12 mouse cellular contexts compared by ENCODE assay signal in genomic region chr7:142398052-142398451, GRCm38 (mm10). TPM values are rescaled to one million over a fixed set of nuclear protein-coding genes. Genes with fewer than 3 reads are reported as not detected.
DNase-seq lines count a peak whose midpoint lies in the region; ATAC-seq lines count a peak whose summit lies in the region.
"Had no signal": no experiment of that assay in that cellular context is flagged by ENCODE, and none has a peak within 500 bp of the region (broad histone marks: within the 10 kb centered on the region; RNA-seq: fewer than 3 reads in every experiment).

No protein-coding gene starts in this region.

- H3K36me3 ChIP-seq in heart, embryonic 15.5 days, result no peaks in the 10 kb centered on the region
- H3K36me3 ChIP-seq in heart, embryonic 11.5 days (ENCODE audit: control insufficient read depth, insufficient read depth, low read length), result no peaks in the 10 kb centered on the region
- H3K36me3 ChIP-seq in kidney, embryonic 15.5 days, result no peaks in the 10 kb centered on the region
- no peaks in the 10 kb centered on the region for H3K36me3 ChIP-seq in megakaryocyte, embryonic 14.5 days (replicated peaks; ENCODE audit: low read length)
- H3K36me3 ChIP-seq in forebrain, embryonic 15.5 days, result no peaks in the 10 kb centered on the region
- no peaks in the 10 kb centered on the region for H3K36me3 ChIP-seq in midbrain, embryonic 13.5 days
- H3K36me3 ChIP-seq: embryonic facial prominence, embryonic 12.5 days; lung, embryonic 15.5 days had no signal

- no peak for DNase-seq in spleen, adult 12 weeks (ENCODE audit: low spot score)
- DNase-seq: adrenal gland, postnatal 14 days had no signal

- no peaks in the 10 kb centered on the region for H3K27me3 ChIP-seq in heart, embryonic 15.5 days
- no peaks in the 10 kb centered on the region for H3K27me3 ChIP-seq in heart, embryonic 11.5 days (ENCODE audit: control insufficient read depth, insufficient read depth, low read length)
- H3K27me3 ChIP-seq in kidney, embryonic 15.5 days, result no peaks in the 10 kb centered on the region
- H3K27me3 ChIP-seq in megakaryocyte, embryonic 14.5 days (replicated peaks), result no peaks in the 10 kb centered on the region
- H3K27me3 ChIP-seq in forebrain, embryonic 15.5 days, result no peaks in the 10 kb centered on the region
- H3K27me3 ChIP-seq in midbrain, embryonic 13.5 days, result 0 out of 2 replicates have a peak, but pooled peaks cover 4% of the 10 kb centered on the region
- H3K27me3 ChIP-seq: embryonic facial prominence, embryonic 12.5 days; lung, embryonic 15.5 days had no signal

- 0 out of 2 replicates have a peak, but pooled peaks cover 3% of the 10 kb centered on the region for H3K4me1 ChIP-seq in heart, embryonic 15.5 days (replicated peaks)
- H3K4me1 ChIP-seq in heart, embryonic 11.5 days (ENCODE audit: control insufficient read depth, insufficient read depth, low read length), result peaks cover 7% of the 10 kb centered on the region
- H3K4me1 ChIP-seq in brown adipose tissue, adult 24 weeks (ENCODE audit: control insufficient read depth, insufficient read depth, insufficient read length, low read length), result peaks cover 56% of the 10 kb centered on the region
- H3K4me1 ChIP-seq in kidney, embryonic 15.5 days, result peaks cover 44% of the 10 kb centered on the region
- peaks cover 96% of the 10 kb centered on the region for H3K4me1 ChIP-seq in megakaryocyte, embryonic 14.5 days
- no peaks in the 10 kb centered on the region for H3K4me1 ChIP-seq in forebrain, embryonic 15.5 days
- peaks cover 12% of the 10 kb centered on the region for H3K4me1 ChIP-seq in midbrain, embryonic 13.5 days (replicated peaks)
- H3K4me1 ChIP-seq: lung, embryonic 15.5 days had no signal

- no peak overlapping the region for H3K9ac ChIP-seq in heart, embryonic 15.5 days
- H3K9ac ChIP-seq in heart, embryonic 11.5 days (ENCODE audit: low read depth, low read length), result no peak overlapping the region
- H3K9ac ChIP-seq in kidney, embryonic 15.5 days, result no peak overlapping the region
- H3K9ac ChIP-seq in forebrain, embryonic 15.5 days (replicated peaks), result no peak overlapping the region
- H3K9ac ChIP-seq in midbrain, embryonic 13.5 days (replicated peaks), result no peak overlapping the region
- H3K9ac ChIP-seq: embryonic facial prominence, embryonic 12.5 days; lung, embryonic 15.5 days had no signal

- WGBS in heart, embryonic 15.5 days, result 38% methylated on average over 2 of the region's 2 CpGs
- WGBS in heart, embryonic 11.5 days (ENCODE audit: insufficient replicate concordance), result 51% methylated on average over 2 of the region's 2 CpGs
- WGBS in kidney, embryonic 15.5 days, result 64% methylated on average over 2 of the region's 2 CpGs
- WGBS in forebrain, embryonic 15.5 days, result 61% methylated on average over 2 of the region's 2 CpGs
- WGBS in midbrain, embryonic 13.5 days, result 77% methylated on average over 2 of the region's 2 CpGs

- H3K9me3 ChIP-seq in heart, embryonic 15.5 days (replicated peaks), result no peaks in the 10 kb centered on the region
- H3K9me3 ChIP-seq in heart, embryonic 11.5 days (replicated peaks; ENCODE audit: control insufficient read depth, low read length), result no peaks in the 10 kb centered on the region
- H3K9me3 ChIP-seq in kidney, embryonic 15.5 days (replicated peaks), result no peaks in the 10 kb centered on the region
- no peaks in the 10 kb centered on the region for H3K9me3 ChIP-seq in megakaryocyte, embryonic 14.5 days
- no peaks in the 10 kb centered on the region for H3K9me3 ChIP-seq in forebrain, embryonic 15.5 days
- H3K9me3 ChIP-seq in midbrain, embryonic 13.5 days, result no peaks in the 10 kb centered on the region
- H3K9me3 ChIP-seq: embryonic facial prominence, embryonic 12.5 days; lung, embryonic 15.5 days had no signal

- peak; percentile 28; the same call in 1 of the 2 replicates for ATAC-seq in heart, embryonic 15.5 days (replicated peaks; ENCODE audit: insufficient number of reproducible peaks, insufficient read depth, low FRiP score, low read depth)
- ATAC-seq in heart, embryonic 11.5 days (replicated peaks; ENCODE audit: insufficient number of reproducible peaks, low FRiP score, low TSS enrichment), result no peak
- 0 out of 2 replicates have a peak, but pooled peaks have one; percentile 20 for ATAC-seq in kidney, embryonic 15.5 days (replicated peaks; ENCODE audit: low FRiP score)
- ATAC-seq in forebrain, embryonic 15.5 days (replicated peaks), result no peak
- ATAC-seq in midbrain, embryonic 13.5 days, result no peak

- H3K4me3 ChIP-seq in heart, embryonic 15.5 days, result no peak overlapping the region
- H3K4me3 ChIP-seq in heart, embryonic 11.5 days (ENCODE audit: low read depth, low read length), result no peak overlapping the region
- H3K4me3 ChIP-seq in brown adipose tissue, adult 24 weeks (ENCODE audit: insufficient read depth, low read depth, low read length), result no peak overlapping the region
- H3K4me3 ChIP-seq in kidney, embryonic 15.5 days (replicated peaks), result no peak overlapping the region
- peak overlapping the region; percentile 66 for H3K4me3 ChIP-seq in megakaryocyte, embryonic 14.5 days (replicated peaks)
- H3K4me3 ChIP-seq in forebrain, embryonic 15.5 days, result no peak overlapping the region
- no peak overlapping the region for H3K4me3 ChIP-seq in midbrain, embryonic 13.5 days (replicated peaks)
- H3K4me3 ChIP-seq: embryonic facial prominence, embryonic 12.5 days; lung, embryonic 15.5 days had no signal

- H3K4me2 ChIP-seq in heart, embryonic 15.5 days, result no peak overlapping the region
- H3K4me2 ChIP-seq in heart, embryonic 11.5 days, result no peak overlapping the region
- no peak overlapping the region for H3K4me2 ChIP-seq in kidney, embryonic 15.5 days
- H3K4me2 ChIP-seq in forebrain, embryonic 15.5 days (replicated peaks), result no peak overlapping the region
- no peak overlapping the region for H3K4me2 ChIP-seq in midbrain, embryonic 13.5 days (replicated peaks)
- H3K4me2 ChIP-seq: embryonic facial prominence, embryonic 12.5 days; lung, embryonic 15.5 days had no signal

- H3K27ac ChIP-seq in heart, embryonic 15.5 days, result peak overlapping the region; percentile 8; the same call in 1 of the 2 replicates
- H3K27ac ChIP-seq in heart, embryonic 11.5 days (ENCODE audit: low read depth, low read length), result no peak overlapping the region
- peak overlapping the region; percentile 81 for H3K27ac ChIP-seq in brown adipose tissue, adult 24 weeks (replicated peaks; ENCODE audit: low read depth, low read length)
- peak overlapping the region; percentile 70 for H3K27ac ChIP-seq in kidney, embryonic 15.5 days
- no peak overlapping the region for H3K27ac ChIP-seq in forebrain, embryonic 15.5 days (replicated peaks)
- no peak overlapping the region for H3K27ac ChIP-seq in midbrain, embryonic 13.5 days
- H3K27ac ChIP-seq: embryonic facial prominence, embryonic 12.5 days; lung, embryonic 15.5 days had no signal

RNA-seq across cellular contexts. Expression of gene Ctsd, which starts 10.2 kb away (rescaled TPM):
- 389 and 487 TPM in 2 replicates for polyA plus RNA-seq in heart, embryonic 15.5 days (2015; fragmentation: Nextera tagmentation; extraction: Ambion mirVana)
- 378 and 446 TPM in 2 replicates for polyA plus RNA-seq in heart, embryonic 11.5 days (2014; fragmentation: Nextera tagmentation; extraction: Ambion mirVana)
- 1,099 and 1,150 TPM in 2 replicates for polyA plus RNA-seq in brown adipose tissue, adult 24 weeks (2012; ENCODE audit: insufficient read depth, insufficient read length, missing spikeins)
- 294 and 312 TPM in 2 replicates for polyA plus RNA-seq in kidney, embryonic 15.5 days (2015; fragmentation: Nextera tagmentation; extraction: Ambion mirVana)
- polyA plus RNA-seq in megakaryocyte, embryonic 14.5 days (2012; ENCODE audit: insufficient read depth, low replicate concordance), result 432 and 816 TPM in 2 replicates
- polyA plus RNA-seq in forebrain, embryonic 15.5 days (2015; fragmentation: Nextera tagmentation; extraction: Ambion mirVana), result 195 and 218 TPM in 2 replicates
- polyA plus RNA-seq in midbrain, embryonic 13.5 days (2015; fragmentation: Nextera tagmentation; extraction: Ambion mirVana), result 191 and 206 TPM in 2 replicates

RNA-seq across cellular contexts. Expression of gene Gm49369, which starts 15.6 kb away (rescaled TPM):
- polyA plus RNA-seq in heart, embryonic 15.5 days (2015; fragmentation: Nextera tagmentation; extraction: Ambion mirVana), result 1.2 TPM in 1 of 2 replicates, not detected in the other
- polyA plus RNA-seq in heart, embryonic 11.5 days (2014; fragmentation: Nextera tagmentation; extraction: Ambion mirVana), result 1.9 TPM in 1 of 2 replicates, not detected in the other
- polyA plus RNA-seq in brown adipose tissue, adult 24 weeks (2012; ENCODE audit: insufficient read depth, insufficient read length, missing spikeins), result 3.0 and 3.8 TPM in 2 replicates
- polyA plus RNA-seq in kidney, embryonic 15.5 days (2015; fragmentation: Nextera tagmentation; extraction: Ambion mirVana), result 1.2 and 2.5 TPM in 2 replicates
- 14.0 and 303 TPM in 2 replicates for polyA plus RNA-seq in megakaryocyte, embryonic 14.5 days (2012; ENCODE audit: insufficient read depth, low replicate concordance)
- polyA plus RNA-seq in forebrain, embryonic 15.5 days (2015; fragmentation: Nextera tagmentation; extraction: Ambion mirVana), result 1.0 and 3.0 TPM in 2 replicates
- polyA plus RNA-seq in midbrain, embryonic 13.5 days (2015; fragmentation: Nextera tagmentation; extraction: Ambion mirVana), result not detected in 2 replicates
- polyA plus RNA-seq: embryonic facial prominence, embryonic 12.5 days; large intestine, adult 2 months had no signal

RNA-seq across cellular contexts. Expression of gene Ifitm10, which starts 24.5 kb away (rescaled TPM):
- 4.7 and 5.5 TPM in 2 replicates for polyA plus RNA-seq in heart, embryonic 15.5 days (2015; fragmentation: Nextera tagmentation; extraction: Ambion mirVana)
- polyA plus RNA-seq in heart, embryonic 11.5 days (2014; fragmentation: Nextera tagmentation; extraction: Ambion mirVana), result 7.6 and 8.3 TPM in 2 replicates
- polyA plus RNA-seq in brown adipose tissue, adult 24 weeks (2012; ENCODE audit: insufficient read depth, insufficient read length, missing spikeins), result 1.5 TPM in 1 of 2 replicates, not detected in the other
- polyA plus RNA-seq in kidney, embryonic 15.5 days (2015; fragmentation: Nextera tagmentation; extraction: Ambion mirVana), result 1.8 and 2.3 TPM in 2 replicates
- 3.4 and 19.5 TPM in 2 replicates for polyA plus RNA-seq in megakaryocyte, embryonic 14.5 days (2012; ENCODE audit: insufficient read depth, low replicate concordance)
- polyA plus RNA-seq in forebrain, embryonic 15.5 days (2015; fragmentation: Nextera tagmentation; extraction: Ambion mirVana), result 2.4 and 3.1 TPM in 2 replicates
- 1.9 and 2.3 TPM in 2 replicates for polyA plus RNA-seq in midbrain, embryonic 13.5 days (2015; fragmentation: Nextera tagmentation; extraction: Ambion mirVana)

RNA-seq across cellular contexts. Expression of gene Syt8, which starts 36.6 kb away (rescaled TPM):
- polyA plus RNA-seq in heart, embryonic 15.5 days (2015; fragmentation: Nextera tagmentation; extraction: Ambion mirVana), result 0.48 and 1.7 TPM in 2 replicates
- polyA plus RNA-seq in heart, embryonic 11.5 days (2014; fragmentation: Nextera tagmentation; extraction: Ambion mirVana), result 0.26 and 0.31 TPM in 2 replicates
- polyA plus RNA-seq in brown adipose tissue, adult 24 weeks (2012; ENCODE audit: insufficient read depth, insufficient read length, missing spikeins), result not detected in 2 replicates
- polyA plus RNA-seq in kidney, embryonic 15.5 days (2015; fragmentation: Nextera tagmentation; extraction: Ambion mirVana), result 0.62 and 1.3 TPM in 2 replicates
- polyA plus RNA-seq in megakaryocyte, embryonic 14.5 days (2012; ENCODE audit: insufficient read depth, low replicate concordance), result 3.4 TPM in 1 of 2 replicates, not detected in the other
- polyA plus RNA-seq in forebrain, embryonic 15.5 days (2015; fragmentation: Nextera tagmentation; extraction: Ambion mirVana), result not detected in 2 replicates
- not detected in 2 replicates for polyA plus RNA-seq in midbrain, embryonic 13.5 days (2015; fragmentation: Nextera tagmentation; extraction: Ambion mirVana)

RNA-seq across cellular contexts. Expression of gene Tnni2, which starts 43.6 kb away (rescaled TPM):
- polyA plus RNA-seq in heart, embryonic 15.5 days (2015; fragmentation: Nextera tagmentation; extraction: Ambion mirVana), result 16.8 and 16.9 TPM in 2 replicates
- polyA plus RNA-seq in heart, embryonic 11.5 days (2014; fragmentation: Nextera tagmentation; extraction: Ambion mirVana), result 46.1 and 51.6 TPM in 2 replicates
- 232 and 484 TPM in 2 replicates for polyA plus RNA-seq in brown adipose tissue, adult 24 weeks (2012; ENCODE audit: insufficient read depth, insufficient read length, missing spikeins)
- polyA plus RNA-seq in kidney, embryonic 15.5 days (2015; fragmentation: Nextera tagmentation; extraction: Ambion mirVana), result 19.0 and 45.8 TPM in 2 replicates
- 3.4 TPM in 1 of 2 replicates, not detected in the other for polyA plus RNA-seq in megakaryocyte, embryonic 14.5 days (2012; ENCODE audit: insufficient read depth, low replicate concordance)
- polyA plus RNA-seq in forebrain, embryonic 15.5 days (2015; fragmentation: Nextera tagmentation; extraction: Ambion mirVana), result 0.73 and 0.93 TPM in 2 replicates
- 0.59 and 0.75 TPM in 2 replicates for polyA plus RNA-seq in midbrain, embryonic 13.5 days (2015; fragmentation: Nextera tagmentation; extraction: Ambion mirVana)

Comparison
In these comparisons a context has a peak if more than half of its experiments do, and no peak if none do; other contexts are left out.
1. ATAC-seq: peak in heart, embryonic 15.5 days (single experiment) and kidney, embryonic 15.5 days (single experiment); none in heart, embryonic 11.5 days (single experiment), forebrain, embryonic 15.5 days (single experiment) and midbrain, embryonic 13.5 days (single experiment).
2. H3K27ac ChIP-seq: peak in heart, embryonic 15.5 days (single experiment), brown adipose tissue, adult 24 weeks (single experiment) and kidney, embryonic 15.5 days (single experiment); none in heart, embryonic 11.5 days (single experiment), forebrain, embryonic 15.5 days (single experiment) and midbrain, embryonic 13.5 days (single experiment).